Mouse (Mus musculus) left cerebral cortex, postnatal 10 days (tissue): ENCODE data around the gene H2-K1. TPM values are rescaled to one million over a fixed set of nuclear protein-coding genes. Genes with fewer than 3 reads are reported as not detected.
"Not testable (repeated sequence)": the region's sequence is repeated elsewhere in the genome, so short reads cannot be mapped to it uniquely, and the experiment has no call there.

ENCODE experiments used
- DNase-seq, 2 experiments: peaks; one replicate each; pipeline ENCODE4 v3.0.0; 2021 to 2022; ENCODE audit warnings: low spot score in 2 of 2, mixed read lengths in 1 of 2; ENCODE audit errors: extremely low spot score in 1 of 2
- intact Hi-C: fragments of 180-260 bp; cut with DNase I; formaldehyde crosslinking; loops from one replicate; pipeline ENCODE4 v1.15.1; 2025
- total RNA-seq, 2 experiments: library from RNA; stranded (reverse); gene quantifications; 2 replicates each; pipeline ENCODE4 v1.2.3; 2021

The H2-K1 gene
- total RNA-seq, 2 experiments from 2014 or later = 10.6 to 11.8 TPM

DNA sequence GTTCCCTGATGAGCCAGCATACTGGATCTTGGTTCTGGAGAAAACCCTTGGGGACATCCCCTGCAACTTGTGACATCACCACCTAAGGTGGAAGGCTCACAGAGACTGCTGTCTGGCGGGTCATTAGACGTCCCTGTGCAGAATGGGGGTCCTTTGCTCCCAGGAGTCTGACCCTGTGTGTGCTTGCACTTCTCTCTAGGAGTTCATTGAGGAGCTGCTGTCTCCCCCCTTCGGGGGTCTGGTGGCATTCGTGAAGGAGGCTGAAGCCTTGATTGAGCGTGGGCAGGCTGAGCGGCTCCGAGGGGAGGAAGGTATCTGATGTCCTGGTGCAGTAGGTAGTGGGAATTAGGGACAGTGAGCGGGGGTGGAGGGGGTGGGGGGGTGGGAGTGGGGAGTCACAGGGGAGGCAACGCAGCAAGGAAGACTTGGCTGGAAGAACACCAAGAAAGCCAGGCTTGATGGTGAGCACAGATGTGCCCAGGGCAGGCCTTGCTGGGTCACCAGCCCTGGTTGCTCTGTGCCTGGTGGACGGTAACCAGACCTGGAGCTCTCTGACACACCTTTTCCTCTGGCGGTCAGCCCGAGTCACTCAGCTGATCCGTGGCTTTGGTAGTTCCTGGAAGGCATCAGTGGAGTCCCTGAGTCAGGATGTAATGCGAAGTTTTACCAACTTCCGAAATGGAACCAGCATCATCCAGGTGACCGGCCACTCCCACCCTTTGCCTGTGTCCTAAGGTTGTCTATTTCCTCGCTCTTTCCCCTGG lies 34.9 kb downstream of the H2-K1 start:
- intact Hi-C loops = no loop called here

DNA sequence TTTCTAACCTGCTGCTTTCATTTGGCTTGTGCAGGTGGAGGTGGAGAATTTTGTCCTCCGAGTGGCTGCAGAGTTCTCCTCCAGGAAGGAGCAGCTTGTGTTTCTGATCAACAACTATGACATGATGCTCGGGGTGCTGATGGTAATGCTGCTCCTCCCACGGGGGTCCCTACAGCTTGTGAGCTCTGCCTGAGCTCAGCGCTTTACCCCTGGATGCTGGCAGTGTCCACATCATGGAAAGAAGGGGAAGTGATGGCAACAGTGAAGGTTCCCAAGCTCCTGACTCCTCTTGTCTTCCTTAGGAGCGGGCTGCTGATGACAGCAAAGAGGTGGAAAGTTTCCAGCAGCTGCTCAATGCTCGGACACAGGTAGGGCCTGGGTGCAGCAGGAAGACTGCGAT lies 37.3 kb downstream of the H2-K1 start:
- intact Hi-C loops = no loop called here
- DNase-seq = no peak

More for the DNA sequence above, 34.9 kb downstream of the H2-K1 start:
- no peak for DNase-seq

DNA sequence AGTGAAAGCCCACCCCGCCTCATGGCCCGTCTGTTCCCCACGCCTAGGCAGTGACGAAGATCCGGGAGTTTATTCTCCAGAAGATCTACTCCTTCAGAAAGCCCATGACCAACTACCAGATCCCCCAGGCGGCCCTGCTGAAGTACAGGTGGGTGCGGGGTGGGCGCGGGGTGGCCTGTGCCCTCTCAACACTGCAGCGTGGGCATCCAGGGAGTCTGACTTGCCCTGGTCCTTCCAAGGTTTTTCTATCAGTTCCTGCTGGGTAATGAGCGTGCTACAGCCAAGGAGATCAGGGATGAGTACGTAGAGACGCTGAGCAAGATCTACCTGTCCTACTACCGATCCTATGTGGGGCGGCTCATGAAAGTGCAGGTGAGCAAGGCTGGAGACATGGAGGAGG lies 40.2 kb downstream of the H2-K1 start:
- no peak for DNase-seq
- intact Hi-C loops = loop anchor here (2.0 kb wide), 1 partner anchor 1319 kb away; no protein-coding TSS in a partner anchor

DNA sequence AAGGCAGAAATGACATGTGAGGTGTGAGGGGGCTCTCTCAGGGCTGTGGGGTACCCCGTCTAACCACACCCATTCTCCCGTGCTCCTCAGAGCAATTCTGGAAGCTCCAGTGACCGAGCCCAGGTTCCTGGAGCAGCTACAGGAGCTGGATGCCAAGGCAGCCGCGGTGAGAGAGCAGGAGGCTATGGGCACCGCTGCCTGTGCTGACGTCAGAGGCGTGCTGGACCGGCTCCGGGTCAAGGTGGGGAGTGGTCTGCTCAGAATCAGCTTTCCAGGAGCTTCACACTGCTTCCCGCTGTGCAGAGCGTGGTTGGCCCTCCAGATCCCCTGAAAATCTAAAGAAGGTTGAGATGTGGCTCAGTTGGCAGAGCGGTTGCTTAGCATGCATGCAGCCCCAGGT lies 41.0 kb downstream of the H2-K1 start:
- intact Hi-C loops = no loop called here
- no peak for DNase-seq

DNA sequence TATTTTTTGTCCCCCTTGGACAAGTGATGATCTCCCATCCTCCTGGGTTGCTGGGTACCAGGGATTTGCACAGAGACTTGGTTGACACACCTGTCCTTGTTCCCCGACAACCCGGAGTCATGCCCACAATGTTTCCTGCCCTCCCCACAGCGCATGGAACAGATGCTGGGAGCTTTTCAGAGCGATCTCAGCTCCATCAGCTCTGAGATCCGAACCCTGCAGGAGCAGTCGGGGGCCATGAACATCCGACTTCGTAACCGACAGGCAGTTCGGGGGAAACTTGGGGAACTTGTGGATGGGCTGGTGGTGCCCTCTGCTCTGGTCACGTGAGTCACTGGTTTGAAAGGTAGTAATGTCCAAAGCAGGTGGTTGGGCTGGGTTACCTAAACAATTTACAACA lies 41.7 kb downstream of the H2-K1 start:
- intact Hi-C loops = no loop called here
- DNase-seq = no peak

DNA sequence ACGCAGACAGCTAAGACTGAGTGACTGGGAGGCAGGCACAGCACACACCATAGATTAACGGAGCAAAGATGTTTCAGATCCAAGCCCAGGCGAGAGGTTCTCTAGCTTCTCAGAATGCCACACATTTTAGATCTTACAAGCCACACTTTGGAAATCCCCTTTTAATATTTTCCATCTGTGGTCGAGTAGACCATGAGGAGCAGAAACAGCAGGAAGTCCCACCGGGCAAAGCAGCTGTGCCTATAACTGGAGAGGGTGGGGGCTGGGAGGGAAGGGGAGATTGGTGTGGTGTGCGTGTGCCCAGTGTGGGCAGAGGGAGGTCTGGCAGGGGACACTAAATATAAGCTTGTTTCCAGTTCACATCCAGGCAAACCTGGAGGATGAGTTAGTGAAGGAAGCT lies 42.7 kb downstream of the H2-K1 start:
- DNase-seq = no peak
- intact Hi-C loops = loop anchor here (1.0 kb wide), 1 partner anchor 64 kb away; no protein-coding TSS in a partner anchor

DNA sequence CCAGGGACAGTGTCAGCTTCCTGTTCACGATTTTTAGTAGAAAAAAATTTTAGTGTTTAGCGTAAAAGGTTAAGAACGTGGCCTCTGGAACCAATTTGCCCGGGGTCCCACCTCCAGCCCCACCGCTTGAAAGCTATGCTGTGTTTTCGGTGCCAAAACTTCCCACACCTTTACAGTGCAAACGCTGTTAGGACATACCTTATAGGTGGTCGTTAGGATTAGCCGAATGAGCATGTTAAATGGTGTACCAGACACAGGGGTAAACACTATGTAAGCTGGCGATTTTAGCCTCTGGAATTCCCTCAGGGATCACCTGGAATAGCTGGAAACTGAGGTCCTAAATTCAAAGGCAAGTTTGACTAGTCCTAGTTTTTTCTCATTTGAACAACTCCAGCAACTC lies 43.8 kb downstream of the H2-K1 start:
- intact Hi-C loops = no loop called here
- no peak for DNase-seq

DNA sequence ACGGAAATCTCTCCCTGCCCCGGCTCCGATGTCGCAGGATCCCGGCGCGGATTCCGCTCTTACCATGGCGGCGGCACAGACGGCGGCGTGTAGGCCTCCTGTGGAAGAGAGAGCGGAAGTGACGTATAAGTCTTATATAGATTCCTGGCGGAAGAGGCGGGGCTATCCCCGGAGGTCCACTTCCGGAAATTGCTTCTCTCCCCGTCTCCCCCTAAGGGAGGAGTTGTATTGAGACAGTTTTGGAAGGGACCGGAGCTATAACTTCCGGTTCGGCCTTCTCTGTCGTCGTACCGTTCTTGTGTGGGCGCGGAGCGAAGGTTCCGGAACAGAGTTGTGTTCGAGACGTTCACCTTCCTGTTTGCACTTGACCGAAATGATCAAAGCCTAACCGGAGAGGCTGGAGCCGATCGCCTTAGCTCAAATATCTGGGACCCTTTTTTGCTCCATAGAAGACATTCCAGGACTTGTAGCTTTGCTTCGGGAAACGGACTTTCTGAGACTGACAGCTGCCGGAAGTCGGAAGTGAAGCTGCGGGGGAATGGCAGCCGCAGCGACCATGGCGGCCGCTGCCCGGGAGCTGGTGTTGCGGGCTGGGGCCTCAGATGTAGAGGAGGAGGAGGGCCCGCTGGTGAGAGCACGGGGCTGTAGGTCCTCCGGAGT lies 44.5 kb downstream of the H2-K1 start, which contains the start of the genes Vps52 and Rps18:
Gene Vps52, plus strand, starts transcription at position 258 of the 660 bp plus-strand sequence.
Gene Rps18, minus strand, starts transcription at position 447 of the 660 bp plus-strand sequence.
- intact Hi-C loops = no loop called here

DNA sequence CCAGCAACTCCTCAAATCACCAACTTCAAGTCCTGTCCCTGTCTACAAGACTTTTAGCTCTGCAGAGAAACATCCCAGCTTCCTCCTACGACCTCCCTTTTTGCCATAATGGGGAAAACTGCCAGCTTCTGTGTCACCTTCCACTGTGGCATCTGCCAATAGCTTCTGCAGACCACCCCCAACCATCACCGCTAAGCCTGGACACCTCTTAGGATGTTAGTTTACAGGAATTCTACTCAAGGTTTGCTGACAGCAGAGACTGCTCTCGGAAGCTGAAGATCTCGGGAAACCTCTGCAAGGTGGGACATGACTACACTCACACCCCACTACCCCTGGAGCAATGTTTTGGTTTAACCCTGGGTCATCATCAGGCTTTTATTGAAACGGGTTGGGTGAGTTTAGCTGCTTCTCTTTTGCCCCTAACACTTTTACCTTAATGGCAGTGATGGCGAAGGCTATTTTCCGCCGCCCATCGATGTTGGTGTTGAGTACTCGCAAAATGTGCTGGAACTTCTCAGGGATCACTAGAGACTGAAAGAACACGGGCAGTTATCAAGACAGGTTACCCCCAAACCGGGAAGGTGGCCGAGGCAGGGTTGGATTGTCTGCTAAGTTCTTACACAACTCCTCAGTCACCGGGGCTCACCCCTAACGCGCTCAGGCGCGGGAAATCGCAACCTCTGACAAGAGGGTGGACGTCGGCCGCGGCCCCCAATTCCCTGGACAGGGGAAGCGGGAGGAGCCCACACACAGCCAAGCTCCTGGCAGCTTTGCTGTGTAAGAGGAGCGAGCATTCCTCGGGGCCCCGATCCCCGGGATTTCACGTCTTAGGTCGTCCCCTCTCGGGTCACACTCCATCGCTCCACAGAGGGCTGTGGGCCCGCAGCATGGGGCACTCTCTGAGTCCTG lies 45.2 kb downstream of the H2-K1 start:
- peak in 1 of 2 experiments; percentile 61 for DNase-seq
- intact Hi-C loops = no loop called here

More for the DNA sequence above, 44.5 kb downstream of the H2-K1 start, which contains the start of the genes Vps52 and Rps18:
- DNase-seq = peak; percentile 95 to 98

DNA sequence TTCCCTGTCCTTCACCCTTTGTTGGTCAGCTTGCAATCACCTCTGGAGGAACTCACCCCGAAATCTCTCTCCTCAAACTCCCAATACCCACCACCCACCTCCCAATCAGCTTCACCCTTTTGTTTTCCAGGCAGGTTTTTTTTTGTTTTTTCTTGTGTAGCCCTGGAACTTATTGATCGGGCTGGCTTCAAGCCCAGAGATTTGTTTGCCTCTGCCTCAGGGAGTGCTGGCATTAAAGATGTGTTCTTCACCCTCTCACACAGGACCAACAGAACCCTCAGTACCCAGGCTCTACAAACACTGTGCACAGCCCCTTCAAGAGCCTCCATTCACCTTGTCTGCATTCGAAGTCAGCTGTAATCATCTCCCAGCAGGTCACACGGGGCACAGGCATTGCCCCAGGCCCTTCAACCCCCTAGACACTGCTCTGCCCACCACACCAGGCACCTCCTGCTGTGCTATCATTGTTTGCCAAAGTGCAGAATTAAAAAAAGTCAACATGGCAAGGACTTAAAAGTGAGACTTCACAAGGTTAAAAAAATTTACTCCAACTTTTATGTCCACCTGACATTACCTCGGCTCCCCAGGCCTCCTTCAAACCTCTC lies 46.1 kb downstream of the H2-K1 start:
- intact Hi-C loops = no loop called here
- no peak for DNase-seq

DNA sequence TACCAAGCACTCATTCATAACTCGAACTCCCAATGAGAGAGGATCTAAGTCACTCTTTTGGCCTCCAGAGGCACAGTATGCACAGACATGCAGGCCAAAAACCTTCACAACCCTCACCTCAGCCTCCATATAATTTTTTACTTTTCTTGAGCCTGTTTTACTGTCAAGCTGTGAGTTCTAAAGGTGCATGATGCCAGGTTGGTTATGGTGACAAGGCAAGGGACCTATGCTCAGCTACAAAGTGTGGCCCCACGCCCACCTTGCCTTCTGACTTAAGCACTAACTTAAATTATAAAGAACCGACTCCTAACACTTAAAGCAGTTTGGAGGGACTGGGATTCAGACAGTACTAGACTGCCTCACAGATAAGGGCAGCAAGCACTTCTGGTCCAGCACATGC lies 46.8 kb downstream of the H2-K1 start:
- DNase-seq = no peak
- intact Hi-C loops = no loop called here

DNA sequence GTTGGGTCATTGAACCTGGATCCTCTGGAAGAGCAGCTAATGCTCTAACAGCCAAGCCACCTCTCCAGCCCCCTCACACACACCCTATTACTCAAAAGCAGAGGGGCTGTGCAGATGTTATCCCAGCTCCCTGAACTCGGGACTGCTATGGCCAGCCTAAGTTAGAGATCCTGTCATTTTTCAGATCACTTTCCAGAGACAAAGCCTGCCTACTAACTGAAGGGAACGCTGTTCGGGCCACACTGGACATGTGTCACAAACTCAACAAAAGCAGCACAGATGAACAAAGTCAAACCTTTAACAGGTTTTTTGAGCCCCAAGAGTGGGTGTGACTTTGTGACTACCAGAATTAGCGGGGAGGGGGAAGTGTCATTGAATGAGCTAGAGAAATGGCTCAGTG lies 47.3 kb downstream of the H2-K1 start:
- DNase-seq = no peak
- intact Hi-C loops = no loop called here

DNA sequence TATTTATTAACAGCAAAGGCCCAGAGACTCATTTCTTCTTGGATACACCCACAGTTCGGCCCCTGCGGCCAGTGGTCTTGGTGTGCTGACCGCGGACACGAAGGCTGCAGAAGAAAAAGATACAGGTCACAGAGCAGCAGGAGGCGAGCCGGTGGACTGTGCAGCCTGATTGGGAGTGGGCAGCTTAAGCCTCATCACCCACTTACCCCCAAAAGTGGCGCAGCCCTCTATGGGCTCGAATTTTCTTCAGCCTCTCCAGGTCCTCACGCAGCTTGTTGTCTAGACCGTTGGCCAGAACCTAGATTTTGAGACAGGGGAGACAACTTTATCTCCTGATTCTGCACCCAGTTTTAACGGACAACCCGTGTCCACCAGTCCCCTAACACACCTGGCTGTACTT lies 48.1 kb downstream of the H2-K1 start:
- intact Hi-C loops, DNase-seq: not testable (repeated sequence)

DNA sequence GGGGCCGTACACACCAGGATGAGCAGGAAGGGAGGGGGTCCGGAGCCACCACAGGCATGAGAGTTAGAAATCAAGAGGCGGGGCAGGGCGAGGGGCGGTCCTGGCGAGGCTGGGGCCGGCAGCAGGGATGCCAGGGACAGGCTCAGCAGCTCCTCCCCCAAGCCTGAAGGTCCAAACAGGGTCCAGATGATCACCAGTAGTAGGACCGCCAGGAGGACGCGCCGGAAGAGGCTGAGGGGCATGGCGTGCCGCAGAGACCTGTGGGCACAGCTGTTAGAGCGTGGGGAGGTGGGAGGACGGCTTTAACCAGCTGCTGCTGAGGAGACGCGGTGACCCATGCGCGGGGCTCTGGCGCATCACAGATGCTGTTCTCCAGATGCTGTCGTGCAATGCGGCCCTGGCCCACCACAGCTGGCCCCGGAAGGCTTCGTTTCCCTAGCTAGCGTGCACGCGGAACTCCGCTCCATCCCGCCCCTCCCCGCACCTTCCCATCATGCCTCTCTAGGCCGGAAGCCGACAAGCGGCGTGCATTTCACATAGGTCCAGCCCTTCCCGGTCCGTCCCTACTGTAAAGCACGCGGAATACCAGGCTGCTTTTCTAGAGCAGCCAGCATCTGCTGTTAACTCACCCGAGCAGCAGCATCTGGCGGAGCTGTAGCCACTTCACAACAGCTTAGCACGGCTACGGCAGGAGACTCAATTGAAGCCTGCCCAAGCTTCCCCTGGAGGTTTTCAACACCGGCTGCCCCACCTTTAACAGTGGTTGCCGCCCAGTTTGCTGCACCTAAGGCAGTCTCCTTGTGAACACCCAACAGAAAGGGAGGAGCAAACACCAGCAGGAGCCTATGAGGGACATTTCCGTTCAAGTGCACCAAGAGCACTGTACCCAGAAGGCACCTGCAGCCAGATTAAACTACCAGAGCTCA lies 48.9 kb downstream of the H2-K1 start, which contains the start of gene B3galt4:
Gene B3galt4, minus strand, starts transcription at position 468 of the 926 bp plus-strand sequence.
- intact Hi-C loops = no loop called here
- peak in 1 of 2 experiments; percentile 91 for DNase-seq

DNA sequence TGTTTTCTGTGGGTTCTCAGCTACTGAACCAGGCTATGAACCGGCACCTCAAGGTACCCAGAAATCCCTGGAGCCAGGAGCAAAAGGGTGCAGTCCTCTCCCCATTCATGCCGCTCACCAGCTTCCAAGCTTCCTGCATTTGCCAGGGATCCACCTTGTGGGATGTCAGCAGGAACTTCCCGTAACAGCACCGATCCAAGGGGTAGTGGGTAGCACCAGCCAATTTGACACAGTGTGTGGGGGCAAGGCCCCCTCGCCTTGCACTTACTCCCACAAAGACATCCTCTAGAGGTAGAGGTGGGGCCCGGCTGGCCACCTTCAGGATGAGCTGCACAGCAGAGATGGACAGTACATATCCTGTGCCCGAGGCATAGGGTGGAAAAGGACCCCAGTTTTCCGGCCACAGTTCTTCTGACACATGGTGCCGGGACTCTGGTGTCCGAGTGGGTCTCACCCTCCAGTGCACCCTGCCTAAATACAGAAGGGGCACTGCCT lies 50.0 kb downstream of the H2-K1 start:
- intact Hi-C loops = no loop called here
- peak in 1 of 2 experiments; percentile 27 for DNase-seq

DNA sequence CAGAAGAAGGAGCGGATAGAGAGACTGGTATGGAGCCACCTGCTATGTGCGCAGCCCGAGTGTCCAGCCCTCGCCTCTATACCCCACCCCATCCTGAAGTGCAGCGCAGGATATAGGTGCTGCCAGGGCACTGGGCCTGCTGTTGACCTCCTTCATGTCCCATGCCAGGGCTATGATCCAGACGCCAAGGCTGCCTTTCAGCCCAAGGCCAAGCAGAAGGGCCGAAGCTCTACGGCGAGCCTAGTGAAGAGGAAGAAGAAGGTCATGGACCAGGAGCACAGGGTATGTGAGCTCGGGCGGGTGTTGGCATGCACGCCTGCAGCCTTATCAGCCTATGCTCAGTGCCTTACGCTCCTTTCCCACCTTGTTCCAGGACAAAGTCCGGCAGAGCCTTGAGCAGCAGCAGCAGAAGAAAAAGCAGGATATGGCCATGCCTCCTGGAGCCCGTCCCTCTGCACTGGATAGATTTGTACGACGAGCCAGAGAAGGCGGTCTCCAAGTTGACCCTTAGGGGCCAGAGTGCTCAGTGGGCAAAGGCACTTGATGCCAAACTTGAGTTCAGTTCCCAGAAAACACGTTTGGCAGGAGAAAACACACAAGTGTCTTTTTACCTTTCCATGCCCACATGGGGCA lies 51.1 kb downstream of the H2-K1 start:
- intact Hi-C loops = no loop called here
- peak in 1 of 2 experiments; percentile 31 for DNase-seq
